Mouse (Mus musculus) bone marrow macrophage, adult 2 months (primary cell): ENCODE measurements around the gene Irak3.

Source experiments
- CTCF ChIP-seq: IDR thresholded peaks from 2 replicates; pipeline ENCODE4 v1.5.1; 2012; ENCODE audit warnings: low read depth, mild to moderate bottlenecking, low read length, moderate library complexity
- POLR2A ChIP-seq: IDR thresholded peaks from 2 replicates; pipeline ENCODE4 v1.6.1; 2012; ENCODE audit warnings: mild to moderate bottlenecking, low read depth, low read length, borderline replicate concordance

- no peak for TF ChIP-seq POLR2A
- TF ChIP-seq CTCF: no peak
Observed at GRCm38 (mm10) chr10:120171340-120171739, 30.6 kb downstream of the Irak3 start.
